Mouse (Mus musculus): ENCODE data around the gene Gabrr3.

Gabrr3 gene

GRCm38 (mm10) chr16:59477955-59478354 is 70.8 kb downstream of the Gabrr3 start:
- Histone ChIP-seq H3K4me3 (replicated peaks; ENCODE audit: low read length) (no peak overlapping the region), H3K27me3 (ENCODE audit: insufficient read depth, low read length) (no peaks in the 10 kb centered on the region), H3K9me3 (ENCODE audit: low read length) (no peaks in the 10 kb centered on the region), H3K4me1 (replicated peaks; ENCODE audit: low read depth, low read length) (peaks cover 42% of the 10 kb centered on the region), H3K36me3 (ENCODE audit: insufficient read depth, low read length) (peaks cover 93% of the 10 kb centered on the region)
- TF ChIP-seq CTCF (conservative IDR thresholded peaks at IDR 0.05; ENCODE audit: low read length) (no peak), NANOG (IDR thresholded peaks at IDR 0.05; ENCODE audit: borderline replicate concordance, low read length) (no peak), POU5F1 (IDR thresholded peaks at IDR 0.05; ENCODE audit: borderline replicate concordance, low read length) (no peak)

GRCm38 (mm10) chr16:59487239-59487638 is 80.1 kb downstream of the Gabrr3 start:
- peaks cover 99% of the 10 kb centered on the region for H3K36me3 ChIP-seq (ENCODE audit: insufficient read depth, low read length)
- H3K4me3 ChIP-seq (replicated peaks; ENCODE audit: low read length) = no peak overlapping the region
- no peaks in the 10 kb centered on the region for H3K27me3 ChIP-seq (ENCODE audit: insufficient read depth, low read length)
- TF ChIP-seq CTCF (conservative IDR thresholded peaks at IDR 0.05; ENCODE audit: low read length) (no peak), NANOG (IDR thresholded peaks at IDR 0.05; ENCODE audit: borderline replicate concordance, low read length) (no peak), POU5F1 (IDR thresholded peaks at IDR 0.05; ENCODE audit: borderline replicate concordance, low read length) (no peak)
- H3K9me3 ChIP-seq (ENCODE audit: low read length) = no peaks in the 10 kb centered on the region
- H3K4me1 ChIP-seq (replicated peaks; ENCODE audit: low read depth, low read length) = no peaks in the 10 kb centered on the region

GRCm38 (mm10) chr16:59487975-59488548 is 80.9 kb downstream of the Gabrr3 start:
- Histone ChIP-seq H3K4me1 (replicated peaks; ENCODE audit: low read depth, low read length) (peaks cover 7% of the 10 kb centered on the region), H3K36me3 (ENCODE audit: insufficient read depth, low read length) (peaks cover 98% of the 10 kb centered on the region), H3K4me3 (replicated peaks; ENCODE audit: low read length) (no peak overlapping the region), H3K27me3 (ENCODE audit: insufficient read depth, low read length) (no peaks in the 10 kb centered on the region), H3K9me3 (ENCODE audit: low read length) (no peaks in the 10 kb centered on the region)
- TF ChIP-seq POU5F1 (IDR thresholded peaks at IDR 0.05; ENCODE audit: borderline replicate concordance, low read length) (no peak), NANOG (IDR thresholded peaks at IDR 0.05; ENCODE audit: borderline replicate concordance, low read length) (no peak), CTCF (conservative IDR thresholded peaks at IDR 0.05; ENCODE audit: low read length) (no peak)

- peaks cover 85% of the 10 kb centered on the region for H3K36me3 ChIP-seq (ENCODE audit: insufficient read depth, low read length)
- no peak overlapping the region for H3K4me3 ChIP-seq (replicated peaks; ENCODE audit: low read length)
- TF ChIP-seq CTCF (conservative IDR thresholded peaks at IDR 0.05; ENCODE audit: low read length) (no peak), POU5F1 (IDR thresholded peaks at IDR 0.05; ENCODE audit: borderline replicate concordance, low read length) (no peak), NANOG (IDR thresholded peaks at IDR 0.05; ENCODE audit: borderline replicate concordance, low read length) (no peak)
- H3K4me1 ChIP-seq (replicated peaks; ENCODE audit: low read depth, low read length) = peaks cover 26% of the 10 kb centered on the region
- H3K27me3 ChIP-seq (ENCODE audit: insufficient read depth, low read length) = no peaks in the 10 kb centered on the region
- no peaks in the 10 kb centered on the region for H3K9me3 ChIP-seq (ENCODE audit: low read length)
Measured at GRCm38 (mm10) chr16:59493199-59493598, 86.1 kb downstream of the Gabrr3 start.

GRCm38 (mm10) chr16:59497947-59498346 is 90.8 kb downstream of the Gabrr3 start:
- Histone ChIP-seq H3K36me3 (ENCODE audit: insufficient read depth, low read length) (peaks cover 61% of the 10 kb centered on the region), H3K9me3 (ENCODE audit: low read length) (no peaks in the 10 kb centered on the region), H3K4me1 (replicated peaks; ENCODE audit: low read depth, low read length) (peaks cover 33% of the 10 kb centered on the region), H3K4me3 (replicated peaks; ENCODE audit: low read length) (no peak overlapping the region), H3K27me3 (ENCODE audit: insufficient read depth, low read length) (no peaks in the 10 kb centered on the region)
- no peak for TF ChIP-seq NANOG (IDR thresholded peaks at IDR 0.05; ENCODE audit: borderline replicate concordance, low read length)
- TF ChIP-seq POU5F1 (IDR thresholded peaks at IDR 0.05; ENCODE audit: borderline replicate concordance, low read length) = no peak
- no peak for TF ChIP-seq CTCF (conservative IDR thresholded peaks at IDR 0.05; ENCODE audit: low read length)

GRCm38 (mm10) chr16:59499180-59499579 is 92.0 kb downstream of the Gabrr3 start:
- Histone ChIP-seq H3K36me3 (ENCODE audit: insufficient read depth, low read length) (peaks cover 59% of the 10 kb centered on the region), H3K4me3 (replicated peaks; ENCODE audit: low read length) (no peak overlapping the region), H3K27me3 (ENCODE audit: insufficient read depth, low read length) (no peaks in the 10 kb centered on the region), H3K4me1 (replicated peaks; ENCODE audit: low read depth, low read length) (peaks cover 22% of the 10 kb centered on the region), H3K9me3 (ENCODE audit: low read length) (no peaks in the 10 kb centered on the region)
- no peak for TF ChIP-seq NANOG (IDR thresholded peaks at IDR 0.05; ENCODE audit: borderline replicate concordance, low read length)
- TF ChIP-seq CTCF (conservative IDR thresholded peaks at IDR 0.05; ENCODE audit: low read length) = no peak
- TF ChIP-seq POU5F1 (IDR thresholded peaks at IDR 0.05; ENCODE audit: borderline replicate concordance, low read length) = no peak

GRCm38 (mm10) chr16:59509830-59510229 is 102.7 kb downstream of the Gabrr3 start:
- Histone ChIP-seq H3K36me3 (ENCODE audit: insufficient read depth, low read length) (peaks cover 11% of the 10 kb centered on the region), H3K9me3 (ENCODE audit: low read length) (no peaks in the 10 kb centered on the region), H3K27me3 (ENCODE audit: insufficient read depth, low read length) (no peaks in the 10 kb centered on the region), H3K4me3 (replicated peaks; ENCODE audit: low read length) (no peak overlapping the region), H3K4me1 (replicated peaks; ENCODE audit: low read depth, low read length) (0 out of 2 replicates have a peak, but pooled peaks cover 5% of the 10 kb centered on the region)
- TF ChIP-seq NANOG (IDR thresholded peaks at IDR 0.05; ENCODE audit: borderline replicate concordance, low read length) = no peak
- TF ChIP-seq CTCF (conservative IDR thresholded peaks at IDR 0.05; ENCODE audit: low read length) = no peak
- TF ChIP-seq POU5F1 (IDR thresholded peaks at IDR 0.05; ENCODE audit: borderline replicate concordance, low read length) = no peak

All from E14TG2a.4 (cell line).